Mouse (Mus musculus) MEL (cell line): ENCODE data around the gene Nudt3. TPM values are rescaled to one million over a fixed set of nuclear protein-coding genes. Genes with fewer than 3 reads are reported as not detected.

Source experiments
- DNase-seq: peaks from one replicate; pipeline ENCODE4 v3.0.0; 2011; ENCODE audit warnings: low read depth, low spot score
- H3K27ac ChIP-seq: 2 replicates; pipeline ENCODE4 v1.5.1; 2012; ENCODE audit warnings: low read depth, mild to moderate bottlenecking, control low read depth, low read length, moderate library complexity; ENCODE audit not compliant: control insufficient read depth
- H3K27me3 ChIP-seq, 2 experiments: fragments of 150-350 bp in 1 of 2; sonication (generic) in 1 of 2; 2 replicates each; pipeline ENCODE4 v1.6.1; 2012; ENCODE audit warnings: low read length in 2 of 2, mild to moderate bottlenecking in 2 of 2, improper control_type of control experiment in 1 of 2, moderate library complexity in 1 of 2; ENCODE audit not compliant: insufficient read depth in 2 of 2, control insufficient read depth in 1 of 2
- H3K36me3 ChIP-seq, 2 experiments: 2 replicates each; pipeline ENCODE4 v1.6.1; 2012 to 2014; ENCODE audit warnings: low read length in 2 of 2, improper control_type of control experiment in 1 of 2, inconsistent platforms in 1 of 2, mild to moderate bottlenecking in 1 of 2; ENCODE audit not compliant: insufficient read depth in 2 of 2, control insufficient read depth in 1 of 2
- H3K4me1 ChIP-seq, 2 experiments: fragments of 150-350 bp in 1 of 2; sonication (generic) in 1 of 2; 2 replicates each; pipeline ENCODE4 v1.6.1; 2012; ENCODE audit warnings: low read length in 2 of 2, improper control_type of control experiment in 1 of 2, mild to moderate bottlenecking in 1 of 2; ENCODE audit not compliant: insufficient read depth in 2 of 2, control insufficient read depth in 1 of 2
- H3K4me3 ChIP-seq, 2 experiments: fragments of 150-350 bp in 1 of 2; sonication (generic) in 1 of 2; 2 replicates each; pipeline ENCODE4 v1.5.1; 2012; ENCODE audit warnings: low read depth in 2 of 2, low read length in 2 of 2, mild to moderate bottlenecking in 2 of 2, moderate library complexity in 2 of 2, control low read depth in 1 of 2, improper control_type of control experiment in 1 of 2; ENCODE audit not compliant: control insufficient read depth in 1 of 2, insufficient read depth in 1 of 2
- H3K79me2 ChIP-seq: 2 replicates; pipeline ENCODE4 v1.6.1; 2012; ENCODE audit warnings: mild to moderate bottlenecking, low read length, moderate library complexity; ENCODE audit not compliant: control insufficient read depth, poor library complexity, insufficient read depth
- H3K9ac ChIP-seq: 2 replicates; pipeline ENCODE4 v1.6.1; 2012; ENCODE audit warnings: low read depth, mild to moderate bottlenecking, control low read depth, low read length, moderate library complexity; ENCODE audit not compliant: control insufficient read depth, poor library complexity, severe bottlenecking
- H3K9me3 ChIP-seq: fragments of 150-350 bp; sonication (generic); replicated peaks from 2 replicates; pipeline ENCODE4 v1.6.1; 2012; ENCODE audit warnings: mild to moderate bottlenecking, low read length, improper control_type of control experiment, moderate library complexity; ENCODE audit not compliant: insufficient read depth
- GATA1 ChIP-seq: IDR thresholded peaks from 2 replicates; pipeline ENCODE4 v1.6.1; 2011; ENCODE audit warnings: low read depth, low read length, improper control_type of control experiment
- HCFC1 ChIP-seq: IDR thresholded peaks from 2 replicates; pipeline ENCODE4 v1.6.1; 2012; ENCODE audit warnings: low read depth, mild to moderate bottlenecking, inconsistent platforms, low read length, improper control_type of control experiment, moderate library complexity
- JUND ChIP-seq: IDR thresholded peaks from 2 replicates; pipeline ENCODE4 v1.6.1; 2011; ENCODE audit warnings: low read depth, mild to moderate bottlenecking, improper control_type of control experiment, low read length
- KAT2A ChIP-seq: conservative IDR thresholded peaks from 2 replicates; pipeline ENCODE4 v1.6.1; 2012; ENCODE audit warnings: low read depth, low read length, improper control_type of control experiment, inconsistent platforms
- MAZ ChIP-seq: IDR thresholded peaks from 2 replicates; pipeline ENCODE4 v1.6.1; 2012; ENCODE audit warnings: low read depth, mild to moderate bottlenecking, inconsistent platforms, low read length, improper control_type of control experiment
- MEF2A ChIP-seq: IDR thresholded peaks from 2 replicates; pipeline ENCODE4 v1.6.1; 2014; ENCODE audit warnings: low read depth, mild to moderate bottlenecking, inconsistent platforms, low read length, improper control_type of control experiment; ENCODE audit not compliant: poor library complexity, insufficient replicate concordance, severe bottlenecking; ENCODE audit errors: extremely low read depth
- MYB ChIP-seq: IDR thresholded peaks from 2 replicates; pipeline ENCODE4 v1.6.1; 2011; ENCODE audit warnings: mild to moderate bottlenecking, low read depth, low read length, improper control_type of control experiment
- MYC ChIP-seq: IDR thresholded peaks from 2 replicates; pipeline ENCODE4 v1.6.1; 2011; ENCODE audit warnings: low read depth, mild to moderate bottlenecking, low read length, improper control_type of control experiment, moderate library complexity
- TCF12 ChIP-seq: IDR thresholded peaks from 2 replicates; pipeline ENCODE4 v1.6.1; 2014; ENCODE audit warnings: low read depth, mild to moderate bottlenecking, inconsistent platforms, low read length, improper control_type of control experiment, moderate library complexity
- USF2 ChIP-seq, 2 experiments: IDR thresholded peaks; 2 replicates each; pipeline ENCODE4 v1.6.1; 2011 to 2012; ENCODE audit warnings: improper control_type of control experiment in 2 of 2, low read length in 2 of 2, borderline replicate concordance in 1 of 2, inconsistent platforms in 1 of 2, low read depth in 1 of 2, mild to moderate bottlenecking in 1 of 2; ENCODE audit not compliant: insufficient read depth in 1 of 2
- ZNF384 ChIP-seq: IDR thresholded peaks from 2 replicates; pipeline ENCODE4 v1.6.1; 2012; ENCODE audit warnings: low read depth, mild to moderate bottlenecking, inconsistent platforms, low read length, improper control_type of control experiment
- polyA plus RNA-seq, 2 experiments: library from polyadenylated mRNA; stranded (reverse) in 1 of 2; unstranded in 1 of 2; fragments of >175 nt in 1 of 2; fragments of >200 nt in 1 of 2; gene quantifications; 2 replicates each; pipeline versions ENCODE4 v1.2.1 to v1.2.4; 2012; ENCODE audit warnings: low replicate concordance in 2 of 2, low read depth in 1 of 2; ENCODE audit not compliant: insufficient read length in 2 of 2, insufficient read depth in 1 of 2, missing spikeins in 1 of 2
- total RNA-seq: library from RNA; depleted of rRNA; stranded (reverse); fragments of 300-350 nt; gene quantifications from 2 replicates; pipeline ENCODE4 v1.2.3, GENCODE M21; 2012

The Nudt3 gene
- total and polyA plus RNA-seq, 3 experiments = 96.5 to 258 (median 97.0) TPM

DNA sequence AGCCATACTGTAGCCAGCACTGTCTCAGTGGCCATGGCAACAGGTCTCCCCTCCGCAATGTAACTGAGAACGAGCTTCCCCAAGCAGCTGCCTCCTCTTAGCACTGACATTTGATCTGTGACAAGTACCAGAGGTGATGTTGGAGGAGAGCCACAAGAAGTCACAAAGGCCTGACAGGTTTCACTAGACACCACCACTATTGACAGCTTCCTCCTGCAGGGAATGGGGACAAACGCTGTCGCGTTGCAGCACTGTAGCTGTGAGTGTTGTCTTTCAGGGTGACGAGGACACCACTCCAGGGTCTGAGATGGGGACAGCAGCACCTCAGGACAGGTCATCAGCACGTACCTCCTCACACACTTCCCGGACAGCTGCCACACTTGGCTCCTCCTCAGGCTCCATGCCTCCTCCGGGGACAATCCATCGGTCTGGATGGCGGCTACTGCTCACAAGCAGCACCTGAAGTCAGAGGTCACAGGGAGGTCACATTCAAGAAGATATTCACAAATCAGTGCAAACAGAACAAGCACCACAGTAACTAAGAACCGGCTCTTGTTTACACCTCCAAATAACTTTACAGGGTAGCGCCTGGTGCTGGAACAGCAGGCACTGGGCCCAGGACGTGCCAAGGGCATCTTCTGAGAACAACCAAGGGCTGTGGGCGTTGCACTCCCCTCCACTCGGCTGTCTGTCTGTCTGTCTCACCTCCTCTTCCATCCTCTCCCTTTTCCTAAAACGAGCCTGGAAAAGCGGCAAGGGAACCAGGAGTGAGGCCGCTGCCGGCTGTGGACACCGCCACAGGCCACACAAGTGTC, 26.7 kb downstream of the Nudt3 start:
- Histone ChIP-seq H3K4me3 (no peak overlapping the region), H3K4me1 (no peaks in the 10 kb centered on the region), H3K27ac (no peak overlapping the region), H3K9ac (no peak overlapping the region), H3K36me3 (peaks cover 0 to 3% of the 10 kb centered on the region in 2 experiments; a peak in 1 of 4 replicates), H3K79me2 (peaks cover 41% of the 10 kb centered on the region), H3K9me3 (no peaks in the 10 kb centered on the region), H3K27me3 (no peaks in the 10 kb centered on the region)
- no peak for DNase-seq
- no peak for TF ChIP-seq ZNF384

DNA sequence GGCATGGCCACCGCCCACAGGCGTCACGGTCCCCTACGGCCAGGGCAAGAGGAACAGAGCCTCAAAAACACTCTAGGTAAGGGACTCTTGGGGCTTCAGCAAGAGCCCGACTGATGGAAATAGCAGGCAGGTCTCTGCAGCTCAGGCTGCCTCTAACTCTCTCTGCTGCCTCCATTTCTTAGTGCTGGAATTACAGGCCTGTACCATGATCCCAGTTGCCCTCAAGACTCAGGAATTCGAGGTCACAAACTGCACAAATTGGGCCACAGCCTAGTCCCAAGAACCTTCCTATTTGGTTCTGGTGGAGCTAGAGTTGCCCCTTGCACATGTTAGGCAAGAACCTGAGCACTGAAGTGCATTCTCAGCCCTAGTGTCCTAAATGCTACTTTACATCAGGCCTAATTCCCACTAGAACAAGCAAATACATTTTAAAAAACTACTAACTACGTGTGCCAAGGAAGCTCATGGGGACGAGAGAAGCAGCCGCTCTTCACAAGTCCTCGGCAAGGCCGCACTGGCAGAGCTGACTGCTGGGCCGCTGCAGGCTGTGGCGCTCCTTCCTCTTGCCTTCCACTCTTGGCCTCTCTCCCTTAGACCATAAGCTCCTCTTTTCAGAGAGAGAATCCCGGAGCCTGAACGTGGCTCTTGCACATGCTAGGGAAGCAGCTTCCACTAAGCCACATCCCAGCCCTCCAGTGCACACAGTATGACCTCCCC, 27.5 kb downstream of the Nudt3 start:
- Histone ChIP-seq H3K27ac (no peak overlapping the region), H3K27me3 (no peaks in the 10 kb centered on the region), H3K36me3 (peaks cover 0 to 3% of the 10 kb centered on the region in 2 experiments; a peak in 1 of 4 replicates), H3K4me3 (no peak overlapping the region), H3K9ac (no peak overlapping the region), H3K4me1 (no peaks in the 10 kb centered on the region), H3K9me3 (no peaks in the 10 kb centered on the region), H3K79me2 (peaks cover 34% of the 10 kb centered on the region)
- DNase-seq = no peak
- TF ChIP-seq KAT2A (no peak), MEF2A (no peak), TCF12 (no peak), MYB (no peak), MYC (no peak), JUND (no peak), MAZ (no peak)

DNA sequence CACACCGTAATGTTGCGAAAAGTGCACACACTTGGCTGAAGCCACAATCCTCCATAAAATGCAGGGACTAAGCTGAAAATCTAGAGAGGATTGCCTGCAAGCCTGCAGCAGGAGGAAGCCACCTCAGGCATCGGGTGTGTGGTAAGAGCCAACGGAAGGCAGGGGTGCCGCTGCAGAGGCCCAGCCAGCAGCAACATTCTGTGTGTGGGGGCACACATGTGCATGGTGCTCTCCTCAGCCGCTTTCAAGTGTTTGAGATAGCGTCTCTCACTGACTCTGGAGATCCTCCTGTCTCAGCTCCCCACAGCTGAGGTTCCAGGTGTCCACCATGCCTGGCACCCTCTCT, 30.8 kb downstream of the Nudt3 start:
- no peak overlapping the region for H3K27ac ChIP-seq
- no peak for DNase-seq

More for the DNA sequence above, 30.8 kb downstream of the Nudt3 start:
- Histone ChIP-seq H3K4me3 (no peak overlapping the region), H3K79me2 (peaks cover 11% of the 10 kb centered on the region; the same call in 1 of the 2 replicates), H3K4me1 (peaks cover 9 to 20% of the 10 kb centered on the region in 2 experiments), H3K9ac (no peak overlapping the region), H3K9me3 (no peaks in the 10 kb centered on the region), H3K27me3 (no peaks in the 10 kb centered on the region), H3K36me3 (peaks cover 3 to 18% of the 10 kb centered on the region in 2 experiments; a peak in 3 of 4 replicates)
- TF ChIP-seq HCFC1 = no peak
- TF ChIP-seq USF2 (IDR thresholded peaks at IDR 0.05; ENCODE audit: borderline replicate concordance in 1 of 2, insufficient read depth in 1 of 2, low read depth in 1 of 2, low read length in 2 of 2) = no peak
- TF ChIP-seq GATA1 = no peak
- TF ChIP-seq MYB = no peak
